Mouse (Mus musculus): ENCODE data around the gene Dennd1b. TPM values are rescaled to one million over a fixed set of nuclear protein-coding genes. Genes with fewer than 3 reads are reported as not detected.

Gene Dennd1b
- total RNA-seq, 1 experiment from 2014 or later: 27.8 TPM

GRCm38 (mm10) chr1:138962266-138963101 lies 751 bp upstream of the Dennd1b start:
- peak; percentile 8 for DNase-seq

GRCm38 (mm10) chr1:138963868-138964458 lies 728 bp downstream of the Dennd1b start:
- DNase-seq: peak; percentile 54

GRCm38 (mm10) chr1:138965069-138965468 lies 1.8 kb downstream of the Dennd1b start:
- DNase-seq: no peak

- no peak for DNase-seq
Observed at GRCm38 (mm10) chr1:138965511-138965910, 2.3 kb downstream of the Dennd1b start.

- no peak for DNase-seq
Observed at GRCm38 (mm10) chr1:138967450-138967849, 4.2 kb downstream of the Dennd1b start.

GRCm38 (mm10) chr1:138970053-138970452 lies 6.8 kb downstream of the Dennd1b start:
- no peak for DNase-seq

GRCm38 (mm10) chr1:138973541-138974224 lies 10.4 kb downstream of the Dennd1b start:
- DNase-seq: no peak

- no peak for DNase-seq
Observed at GRCm38 (mm10) chr1:138974836-138975235, 11.6 kb downstream of the Dennd1b start.

GRCm38 (mm10) chr1:138975945-138976344 lies 12.7 kb downstream of the Dennd1b start:
- no peak for DNase-seq

GRCm38 (mm10) chr1:138982203-138982602 lies 19.0 kb downstream of the Dennd1b start:
- no peak for DNase-seq

GRCm38 (mm10) chr1:138982611-138983010 lies 19.4 kb downstream of the Dennd1b start:
- no peak for DNase-seq

GRCm38 (mm10) chr1:138983064-138983463 lies 19.8 kb downstream of the Dennd1b start:
- no peak for DNase-seq

GRCm38 (mm10) chr1:138983465-138983864 lies 20.2 kb downstream of the Dennd1b start:
- peak; percentile 47 for DNase-seq

- DNase-seq: no peak
Observed at GRCm38 (mm10) chr1:138984161-138984560, 20.9 kb downstream of the Dennd1b start.

GRCm38 (mm10) chr1:138992384-138993138 lies 29.3 kb downstream of the Dennd1b start:
- DNase-seq: no peak

- no peak for DNase-seq
Observed at GRCm38 (mm10) chr1:138995621-138996380, 32.6 kb downstream of the Dennd1b start.

- DNase-seq: no peak
Observed at GRCm38 (mm10) chr1:138996663-138997062, 33.4 kb downstream of the Dennd1b start.

GRCm38 (mm10) chr1:139000675-139001379 lies 37.6 kb downstream of the Dennd1b start:
- DNase-seq: no peak

GRCm38 (mm10) chr1:139003503-139003902 lies 40.3 kb downstream of the Dennd1b start:
- DNase-seq: no peak

GRCm38 (mm10) chr1:139006000-139006399 lies 42.8 kb downstream of the Dennd1b start:
- DNase-seq: no peak

- no peak for DNase-seq
Observed at GRCm38 (mm10) chr1:139007475-139007874, 44.2 kb downstream of the Dennd1b start.

Measured in adrenal gland, postnatal 25 days (tissue).